ENCODE assay signal across 8 mouse cellular contexts in genomic region chr6:4982686-4983162, GRCm38 (mm10).
DNase-seq lines count a peak whose midpoint lies in the region; ATAC-seq lines count a peak whose summit lies in the region.

No protein-coding gene starts in this region.

- no peaks in the 10 kb centered on the region for H3K36me3 ChIP-seq in embryonic facial prominence, embryonic 12.5 days
- no peaks in the 10 kb centered on the region for H3K36me3 ChIP-seq in neural tube, embryonic 11.5 days (ENCODE audit: control insufficient read depth, insufficient read depth, low read length)

- H3K27ac ChIP-seq in embryonic facial prominence, embryonic 12.5 days = peak overlapping the region; percentile 46; the same call in 1 of the 2 replicates
- no peak overlapping the region for H3K27ac ChIP-seq in neural tube, embryonic 11.5 days (ENCODE audit: low read depth, low read length)

- intact Hi-C loops in left cerebral cortex, postnatal 10 days (cut with DNase I) = no loop called here

- WGBS in embryonic facial prominence, embryonic 12.5 days = 31% methylated on average over 9 of the region's 9 CpGs
- WGBS in neural tube, embryonic 11.5 days = 42% methylated on average over 9 of the region's 9 CpGs

- peak; percentile 31 to 51 for DNase-seq in left cerebral cortex, postnatal 10 days (ENCODE audit: extremely low spot score in 1 of 2, low spot score in 2 of 2)
- no peak for DNase-seq in left cerebral cortex, adult 9 months (ENCODE audit: low spot score in 2 of 2)
- peak; percentile 25 for DNase-seq in kidney, postnatal 14 days
- peak; percentile 58 for DNase-seq in neural tube, embryonic 11.5 days (ENCODE audit: low spot score)
- DNase-seq in thymus, adult 18-20 months = no peak
- no peak for DNase-seq in right cerebral cortex, adult 18-20 months
- DNase-seq in spleen, postnatal 4 days (ENCODE audit: low spot score in 2 of 2) = no peak

- no peaks in the 10 kb centered on the region for H3K9me3 ChIP-seq in embryonic facial prominence, embryonic 12.5 days
- H3K9me3 ChIP-seq in neural tube, embryonic 11.5 days (ENCODE audit: control insufficient read depth, low read length) = no peaks in the 10 kb centered on the region

- no peaks in the 10 kb centered on the region for H3K27me3 ChIP-seq in embryonic facial prominence, embryonic 12.5 days
- no peaks in the 10 kb centered on the region for H3K27me3 ChIP-seq in neural tube, embryonic 11.5 days (ENCODE audit: control insufficient read depth, insufficient read depth, low read length)

- 0 out of 2 replicates have a peak, but pooled peaks cover 3% of the 10 kb centered on the region for H3K4me1 ChIP-seq in embryonic facial prominence, embryonic 12.5 days
- no peaks in the 10 kb centered on the region for H3K4me1 ChIP-seq in neural tube, embryonic 11.5 days (ENCODE audit: control insufficient read depth, insufficient read depth, low read length)

- no peak overlapping the region for H3K4me2 ChIP-seq in embryonic facial prominence, embryonic 12.5 days (replicated peaks)
- no peak overlapping the region for H3K4me2 ChIP-seq in neural tube, embryonic 11.5 days (ENCODE audit: low read depth)

- ATAC-seq in embryonic facial prominence, embryonic 12.5 days (ENCODE audit: insufficient number of reproducible peaks, insufficient read depth, low FRiP score, low TSS enrichment) = no peak
- ATAC-seq in neural tube, embryonic 11.5 days (ENCODE audit: insufficient read depth, low FRiP score, low TSS enrichment) = no peak

- H3K9ac ChIP-seq in embryonic facial prominence, embryonic 12.5 days = no peak overlapping the region
- no peak overlapping the region for H3K9ac ChIP-seq in neural tube, embryonic 11.5 days (ENCODE audit: low read length)

- no peak overlapping the region for H3K4me3 ChIP-seq in embryonic facial prominence, embryonic 12.5 days
- H3K4me3 ChIP-seq in neural tube, embryonic 11.5 days (ENCODE audit: low read depth, low read length) = no peak overlapping the region

Comparison
In these comparisons a context has a peak if more than half of its experiments do, and no peak if none do; other contexts are left out.
1. DNase-seq: peak in left cerebral cortex, postnatal 10 days (2 of 2), kidney, postnatal 14 days (single experiment) and neural tube, embryonic 11.5 days (single experiment); none in left cerebral cortex, adult 9 months (0 of 2), thymus, adult 18-20 months (0 of 2), right cerebral cortex, adult 18-20 months (single experiment) and spleen, postnatal 4 days (0 of 2).